Mouse (Mus musculus) heart, embryonic 11.5 days (tissue): ENCODE measurements around the gene Def6. TPM values are rescaled to one million over a fixed set of nuclear protein-coding genes. Genes with fewer than 3 reads are reported as not detected.
A peak's percentile ranks its signal among the peaks of the same experiment; 100 is the strongest.

Source experiments
- ATAC-seq: fragments of 200-750 bp; cut with Nextera tagmentation; replicated peaks from 2 replicates; pipeline ENCODE4 v1.8.0; 2017; ENCODE audit warnings: moderate library complexity; ENCODE audit not compliant: insufficient number of reproducible peaks, low FRiP score, low TSS enrichment
- H3K27ac ChIP-seq: fragments of 300-500 bp; sonication (generic); 2 replicates; pipeline ENCODE4 v1.5.1; 2014; ENCODE audit warnings: mild to moderate bottlenecking, low read depth, low read length
- H3K27me3 ChIP-seq: fragments of 300-500 bp; sonication (generic); 2 replicates; pipeline ENCODE4 v1.6.1; 2014; ENCODE audit warnings: mild to moderate bottlenecking, low read length, mixed read lengths; ENCODE audit not compliant: control insufficient read depth, insufficient read depth
- H3K36me3 ChIP-seq: fragments of 300-500 bp; sonication (generic); 2 replicates; pipeline ENCODE4 v1.6.1; 2014; ENCODE audit warnings: mild to moderate bottlenecking, low read length, moderate library complexity, mixed read lengths; ENCODE audit not compliant: control insufficient read depth, insufficient read depth
- H3K4me1 ChIP-seq: fragments of 300-500 bp; sonication (generic); 2 replicates; pipeline ENCODE4 v1.6.1; 2014; ENCODE audit warnings: low read length; ENCODE audit not compliant: control insufficient read depth, insufficient read depth
- H3K4me2 ChIP-seq: fragments of 300-500 bp; sonication (generic); 2 replicates; pipeline ENCODE4 v1.6.1; 2014; ENCODE audit warnings: mild to moderate bottlenecking, moderate library complexity
- H3K4me3 ChIP-seq: fragments of 300-500 bp; sonication (generic); 2 replicates; pipeline ENCODE4 v1.5.1; 2014; ENCODE audit warnings: low read depth, low read length
- H3K9ac ChIP-seq: fragments of 300-500 bp; sonication (generic); 2 replicates; pipeline ENCODE4 v1.6.1; 2014; ENCODE audit warnings: mild to moderate bottlenecking, low read depth, low read length, moderate library complexity
- H3K9me3 ChIP-seq: fragments of 300-500 bp; sonication (generic); replicated peaks from 2 replicates; pipeline ENCODE4 v1.6.1; 2016; ENCODE audit warnings: low read length; ENCODE audit not compliant: control insufficient read depth
- WGBS: fragments of 180-500 bp; shearing (Covaris S2); extraction: QIAGEN DNeasy Blood & Tissue Kit; methylation state at CpG from one replicate; pipeline ENCODE4 v1.1.7; 2014; ENCODE audit not compliant: insufficient replicate concordance; 5-methylcytosine and 5-hydroxymethylcytosine counted together
- polyA plus RNA-seq: library from polyadenylated mRNA; unstranded; fragments of >200 nt; fragmentation: Nextera tagmentation; extraction: Ambion mirVana; gene quantifications from 2 replicates; pipeline ENCODE4 v1.2.1, GENCODE M21; 2014

Def6 gene
- polyA plus RNA-seq, 1 experiment from 2014 or later: 2.6 TPM

DNA sequence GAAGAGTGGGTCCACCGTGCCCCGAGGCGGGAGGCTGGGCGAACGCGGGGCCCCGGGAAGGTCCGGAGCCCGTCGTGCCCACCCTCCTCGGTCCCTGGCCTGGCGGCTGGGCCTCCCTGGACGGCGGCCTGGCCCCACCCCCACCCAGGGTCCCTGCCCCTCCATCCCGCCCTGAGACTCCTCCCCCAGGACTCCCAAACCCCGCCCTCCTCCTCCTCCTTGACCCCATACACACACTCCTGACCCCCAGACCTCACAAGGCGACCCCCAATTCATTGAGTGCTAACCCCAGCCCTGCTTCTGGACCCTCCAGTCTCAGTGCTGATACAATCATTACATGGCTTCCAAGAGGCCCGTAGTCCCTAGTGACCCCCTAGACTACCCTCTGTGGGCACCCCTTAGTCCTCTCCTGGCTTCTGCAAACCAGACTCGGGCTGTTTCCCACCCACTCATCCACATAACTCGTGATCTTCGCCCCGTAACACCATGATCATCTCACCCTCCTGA lies 30.0 kb upstream of the Def6 start:
- ATAC-seq: peak; percentile 79
- Histone ChIP-seq H3K27me3 (no peaks in the 10 kb centered on the region), H3K36me3 (no peaks in the 10 kb centered on the region), H3K9ac (peak overlapping the region; percentile 93), H3K4me2 (peak overlapping the region; percentile 90), H3K9me3 (no peaks in the 10 kb centered on the region), H3K4me3 (peak overlapping the region; percentile 81), H3K27ac (peak overlapping the region; percentile 93), H3K4me1 (peaks cover 46% of the 10 kb centered on the region)
- WGBS: 11% methylated on average over 17 of the region's 22 CpGs

- WGBS: 58% methylated on average over 4 of the region's 4 CpGs
- Histone ChIP-seq H3K9me3 (no peaks in the 10 kb centered on the region), H3K27me3 (no peaks in the 10 kb centered on the region), H3K9ac (no peak overlapping the region), H3K36me3 (no peaks in the 10 kb centered on the region), H3K27ac (no peak overlapping the region), H3K4me2 (peak overlapping the region; percentile 20), H3K4me3 (no peak overlapping the region), H3K4me1 (peaks cover 55% of the 10 kb centered on the region)
- no peak for ATAC-seq
These were observed 27.2 kb upstream of the Def6 start for GRCm38 (mm10) chr17:28180331-28180730.

DNA sequence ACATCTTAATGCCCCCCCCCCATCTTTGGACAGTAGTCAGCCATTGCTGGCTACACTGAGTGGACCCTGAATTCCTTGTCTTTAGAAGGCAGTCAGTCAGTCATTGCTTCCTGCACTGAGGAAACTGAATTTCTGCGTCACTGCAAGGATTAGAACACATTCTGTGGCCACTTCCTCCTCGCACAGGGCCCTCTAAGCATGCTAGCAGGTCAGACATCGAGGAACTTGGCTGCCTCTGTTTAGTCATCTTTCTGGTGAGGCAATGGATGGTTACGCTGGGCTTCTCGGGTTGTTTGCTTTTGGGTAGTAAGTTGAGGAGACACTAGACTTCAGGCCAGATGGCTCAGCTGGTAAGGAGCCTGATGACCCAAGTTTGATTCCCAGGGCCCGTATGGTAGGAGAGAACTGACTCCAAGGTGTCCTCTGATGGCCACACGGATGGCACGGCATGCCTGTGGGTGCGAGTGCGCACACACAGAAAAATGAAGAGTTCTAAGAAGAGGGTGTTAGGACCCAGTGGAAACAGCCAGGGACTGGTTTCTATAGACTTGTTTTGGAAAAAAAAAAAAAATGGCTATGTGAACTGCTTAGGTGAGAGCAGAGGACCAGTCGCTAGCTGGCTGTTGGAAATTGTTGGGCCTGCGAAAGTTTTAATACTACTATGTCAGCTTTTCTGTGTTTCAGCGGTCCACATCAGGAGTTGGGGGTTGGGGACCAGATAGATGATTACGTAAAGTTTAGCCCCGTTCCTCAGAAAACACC lies 26.6 kb upstream of the Def6 start:
- Histone ChIP-seq H3K27ac (no peak overlapping the region), H3K4me1 (peaks cover 61% of the 10 kb centered on the region), H3K9me3 (no peaks in the 10 kb centered on the region), H3K9ac (no peak overlapping the region), H3K4me3 (no peak overlapping the region), H3K36me3 (no peaks in the 10 kb centered on the region), H3K27me3 (no peaks in the 10 kb centered on the region), H3K4me2 (no peak overlapping the region)
- WGBS: 82% methylated on average over 15 of the region's 15 CpGs
- no peak for ATAC-seq

DNA sequence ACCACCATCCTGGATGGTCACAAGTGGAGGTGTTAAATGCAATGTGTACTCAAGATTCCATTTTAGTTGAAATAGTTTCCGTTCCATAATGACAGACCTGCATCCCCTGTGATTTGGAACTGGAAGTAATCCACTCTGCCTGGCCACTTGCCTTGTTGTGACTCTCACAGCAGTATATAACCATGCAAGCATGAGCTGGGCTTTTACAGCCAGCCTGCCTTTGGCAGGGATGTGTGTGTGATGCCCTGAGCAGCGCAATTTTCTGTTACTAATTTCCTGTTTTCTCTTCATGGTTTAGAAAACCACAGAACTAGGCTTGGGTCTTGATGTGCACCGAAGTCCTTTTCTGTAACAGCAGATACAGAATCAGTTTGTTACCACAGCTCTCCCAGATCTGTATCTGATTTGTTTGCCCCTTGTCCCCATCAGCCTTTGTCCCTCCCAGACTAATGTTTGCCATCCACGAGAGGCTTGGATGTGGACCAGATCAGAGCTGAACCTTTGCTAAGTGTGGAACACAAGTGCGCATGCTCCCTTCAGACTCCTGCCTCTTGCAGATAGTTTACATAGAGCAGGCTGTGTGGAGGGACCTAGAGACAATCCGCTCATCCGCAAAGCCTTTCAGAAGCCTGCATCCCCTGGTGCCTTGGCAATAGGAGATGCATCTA lies 22.5 kb upstream of the Def6 start:
- Histone ChIP-seq H3K4me3 (no peak overlapping the region), H3K9ac (no peak overlapping the region), H3K4me1 (peaks cover 41% of the 10 kb centered on the region), H3K27me3 (no peaks in the 10 kb centered on the region), H3K4me2 (peak overlapping the region; percentile 14; the same call in 1 of the 2 replicates), H3K27ac (peak overlapping the region; percentile 15; the same call in 1 of the 2 replicates), H3K9me3 (no peaks in the 10 kb centered on the region), H3K36me3 (peaks cover 3% of the 10 kb centered on the region; the same call in 1 of the 2 replicates)
- ATAC-seq: no peak
- WGBS: 73% methylated on average over 7 of the region's 7 CpGs

DNA sequence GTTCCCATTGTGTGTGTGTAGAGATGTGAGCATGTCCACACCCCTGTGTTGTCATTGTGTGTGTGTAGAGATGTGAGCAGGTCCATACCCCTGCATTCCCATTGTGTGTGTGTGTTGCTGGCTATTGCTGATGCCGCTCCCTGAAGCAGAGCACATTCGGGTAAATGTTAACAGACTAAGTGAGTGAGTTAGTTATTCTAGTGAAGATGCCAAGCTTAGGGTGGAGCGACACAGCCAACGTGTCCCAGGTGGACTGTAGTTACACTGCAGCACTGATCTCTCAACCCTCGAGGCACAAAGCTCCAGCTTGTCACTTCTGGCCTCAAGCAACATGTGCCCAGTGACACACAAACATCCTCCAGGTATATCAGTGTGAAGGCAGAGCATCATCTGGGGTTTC lies 19.3 kb upstream of the Def6 start:
- WGBS: 85% methylated on average over 5 of the region's 5 CpGs
- peaks cover 18% of the 10 kb centered on the region for H3K4me1 ChIP-seq
- H3K4me3 ChIP-seq: no peak overlapping the region
- no peaks in the 10 kb centered on the region for H3K9me3 ChIP-seq
- ATAC-seq: no peak
- peaks cover 19% of the 10 kb centered on the region for H3K36me3 ChIP-seq
- H3K9ac ChIP-seq: no peak overlapping the region
- no peak overlapping the region for H3K27ac ChIP-seq
- H3K4me2 ChIP-seq: no peak overlapping the region
- no peaks in the 10 kb centered on the region for H3K27me3 ChIP-seq

DNA sequence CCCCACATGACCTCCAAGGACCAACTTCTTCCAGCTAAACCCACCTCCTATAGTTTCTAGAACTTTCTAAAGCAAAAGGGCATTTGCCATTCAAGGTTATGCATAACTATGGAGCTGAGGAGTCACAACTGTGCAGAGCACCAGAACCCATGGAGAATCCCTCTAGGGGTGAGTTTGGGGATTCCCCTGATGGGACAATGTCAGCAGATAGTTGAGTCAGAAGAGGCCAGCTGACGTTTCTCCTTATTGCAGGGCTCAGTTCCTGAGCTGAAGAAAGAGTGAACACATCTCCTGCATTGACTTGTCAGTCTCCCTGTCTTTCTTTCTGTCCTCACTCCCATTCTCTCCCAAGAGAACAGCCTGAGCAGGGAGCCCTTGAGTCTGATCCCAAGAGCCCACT lies 14.8 kb upstream of the Def6 start:
- Histone ChIP-seq H3K36me3 (peaks cover 23% of the 10 kb centered on the region), H3K4me2 (no peak overlapping the region), H3K4me1 (no peaks in the 10 kb centered on the region), H3K9me3 (no peaks in the 10 kb centered on the region), H3K4me3 (no peak overlapping the region), H3K27me3 (no peaks in the 10 kb centered on the region), H3K9ac (no peak overlapping the region), H3K27ac (no peak overlapping the region)
- WGBS: 52% methylated on average over 1 of the region's 1 CpGs
- no peak for ATAC-seq

DNA sequence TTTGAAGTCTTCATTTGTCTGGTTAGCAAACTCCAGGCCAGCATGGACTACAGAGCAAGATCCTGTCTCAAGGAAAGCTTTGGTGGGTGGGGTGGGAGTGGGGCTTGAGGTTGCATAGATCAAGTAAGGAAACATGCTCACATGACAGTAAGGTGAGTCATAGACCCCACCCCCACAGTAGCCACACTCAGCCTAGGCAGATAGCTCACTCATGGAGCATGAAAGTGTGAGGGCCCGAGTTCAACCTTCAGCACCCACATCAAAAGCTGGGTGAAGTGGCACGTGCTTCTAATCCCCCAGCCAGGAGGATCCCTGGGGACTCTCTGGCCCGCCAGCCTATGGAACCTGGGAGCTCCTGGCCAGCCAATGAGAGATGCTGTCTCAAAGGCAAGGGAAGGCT lies 14.0 kb upstream of the Def6 start:
- Histone ChIP-seq H3K4me1 (no peaks in the 10 kb centered on the region), H3K9me3 (no peaks in the 10 kb centered on the region), H3K27me3 (no peaks in the 10 kb centered on the region), H3K4me2 (no peak overlapping the region), H3K4me3 (no peak overlapping the region), H3K27ac (no peak overlapping the region), H3K9ac (no peak overlapping the region), H3K36me3 (peaks cover 23% of the 10 kb centered on the region)
- WGBS: 69% methylated on average over 3 of the region's 3 CpGs
- ATAC-seq: no peak

- no peak for ATAC-seq
These were observed 12.5 kb upstream of the Def6 start for GRCm38 (mm10) chr17:28195033-28195432.

More at GRCm38 (mm10) chr17:28195033-28195432, 12.5 kb upstream of the Def6 start:
- H3K27me3 ChIP-seq: no peaks in the 10 kb centered on the region
- 90% methylated on average over 10 of the region's 10 CpGs for WGBS
- H3K9ac ChIP-seq: no peak overlapping the region
- no peak overlapping the region for H3K27ac ChIP-seq
- peaks cover 24% of the 10 kb centered on the region for H3K36me3 ChIP-seq
- no peak overlapping the region for H3K4me3 ChIP-seq
- H3K4me2 ChIP-seq: no peak overlapping the region
- no peaks in the 10 kb centered on the region for H3K4me1 ChIP-seq
- H3K9me3 ChIP-seq: no peaks in the 10 kb centered on the region
